Mouse (Mus musculus) E14TG2a.4 (cell line): Measurements from ENCODE around the gene Lpin1.
A peak's percentile ranks its signal among the peaks of the same experiment; 100 is the strongest.

ENCODE experiments used
- CTCF ChIP-seq: conservative IDR thresholded peaks from 2 replicates; pipeline ENCODE4 v1.5.1; 2014; ENCODE audit warnings: low read length
- POU5F1 ChIP-seq: IDR thresholded peaks from 2 replicates; pipeline ENCODE4 v1.6.1; 2014; ENCODE audit warnings: low read length, borderline replicate concordance

GRCm38 (mm10) chr12:16509122-16509752 lies 101.5 kb downstream of the Lpin1 start:
- peak; percentile 54 for TF ChIP-seq CTCF
- TF ChIP-seq POU5F1, result no peak
